Mouse (Mus musculus) CH12.LX (cell line): ENCODE results near the gene Grm7. TPM values are rescaled to one million over a fixed set of nuclear protein-coding genes. Genes with fewer than 3 reads are reported as not detected.

Experiments
- DNase-seq: peaks from one replicate; pipeline ENCODE4 v3.0.0-alpha.2; 2013; ENCODE audit errors: extremely low read depth
- H3K27ac ChIP-seq: 2 replicates; pipeline ENCODE4 v1.5.1; 2012; ENCODE audit warnings: low read depth, mild to moderate bottlenecking, control low read depth, moderate library complexity; ENCODE audit not compliant: insufficient read depth
- H3K27me3 ChIP-seq: replicated peaks from 2 replicates; pipeline ENCODE3; 2012; ENCODE audit warnings: inconsistent platforms
- H3K36me3 ChIP-seq, 2 experiments: replicated peaks in 1 of 2; 2 replicates each; pipeline versions ENCODE3 to v1.6.1; 2012; ENCODE audit warnings: inconsistent platforms in 1 of 2, low read length in 1 of 2, mild to moderate bottlenecking in 1 of 2, mixed read lengths in 1 of 2, moderate library complexity in 1 of 2; ENCODE audit not compliant: control insufficient read depth in 1 of 2, insufficient read depth in 1 of 2
- H3K4me1 ChIP-seq, 2 experiments: 2 replicates each; pipeline ENCODE4 v1.6.1; 2012; ENCODE audit warnings: inconsistent platforms in 1 of 2, moderate library complexity in 1 of 2; ENCODE audit not compliant: insufficient read depth in 2 of 2, control insufficient read depth in 1 of 2
- H3K4me2 ChIP-seq: 2 replicates; pipeline ENCODE4 v1.6.1; 2012; ENCODE audit warnings: low read depth, mild to moderate bottlenecking, control low read depth; ENCODE audit not compliant: poor library complexity, insufficient read depth, severe bottlenecking
- H3K4me3 ChIP-seq, 3 experiments: fragments of 150-350 bp in 1 of 3; sonication (generic) in 1 of 3; replicated peaks in 1 of 3; 2 replicates each; pipeline versions ENCODE3 to v1.5.1; 2011 to 2012; ENCODE audit warnings: low read depth in 2 of 3, low read length in 2 of 3, mild to moderate bottlenecking in 2 of 3, moderate library complexity in 2 of 3, control low read depth in 1 of 3, improper control_type of control experiment in 1 of 3, inconsistent platforms in 1 of 3, mixed read lengths in 1 of 3; ENCODE audit not compliant: poor library complexity in 1 of 3
- H3K79me2 ChIP-seq: replicated peaks from 2 replicates; pipeline ENCODE4 v1.6.1; 2012; ENCODE audit warnings: mild to moderate bottlenecking, moderate library complexity; ENCODE audit not compliant: control insufficient read depth, poor library complexity, insufficient read depth, severe bottlenecking; ENCODE audit errors: extremely low read depth
- H3K9ac ChIP-seq: 2 replicates; pipeline ENCODE4 v1.6.1; 2012; ENCODE audit warnings: low read depth, mild to moderate bottlenecking, control low read depth, moderate library complexity; ENCODE audit not compliant: insufficient read depth
- H3K9me3 ChIP-seq: replicated peaks from 2 replicates; pipeline ENCODE3; 2012; ENCODE audit warnings: low read length, inconsistent platforms, mixed read lengths
- BHLHE40 ChIP-seq: IDR thresholded peaks from 2 replicates; pipeline ENCODE4 v1.6.1; 2011; ENCODE audit warnings: mild to moderate bottlenecking, low read depth, low read length, improper control_type of control experiment
- CHD2 ChIP-seq: IDR thresholded peaks from 2 replicates; pipeline ENCODE4 v1.6.1; 2011; ENCODE audit warnings: low read length, improper control_type of control experiment
- GABPA ChIP-seq: IDR thresholded peaks from 2 replicates; pipeline ENCODE4 v1.6.1; 2012; ENCODE audit warnings: low read depth, low read length, improper control_type of control experiment, inconsistent platforms; ENCODE audit not compliant: insufficient replicate concordance
- HCFC1 ChIP-seq: IDR thresholded peaks from 2 replicates; pipeline ENCODE4 v1.6.1; 2012; ENCODE audit warnings: low read depth, mild to moderate bottlenecking, inconsistent platforms, low read length, improper control_type of control experiment
- IRF4 ChIP-seq: IDR thresholded peaks from 2 replicates; pipeline ENCODE4 v1.6.1; 2014; ENCODE audit warnings: low read depth, mild to moderate bottlenecking, inconsistent platforms, low read length, improper control_type of control experiment
- JUND ChIP-seq: conservative IDR thresholded peaks from 2 replicates; pipeline ENCODE4 v1.6.1; 2011; ENCODE audit warnings: low read depth, low read length, improper control_type of control experiment
- KAT2A ChIP-seq: IDR thresholded peaks from 2 replicates; pipeline ENCODE4 v1.6.1; 2012; ENCODE audit warnings: low read length, improper control_type of control experiment, inconsistent platforms; ENCODE audit not compliant: insufficient replicate concordance
- MAFK ChIP-seq: IDR thresholded peaks from 2 replicates; pipeline ENCODE4 v1.6.1; 2011; ENCODE audit warnings: low read length, improper control_type of control experiment; ENCODE audit not compliant: insufficient replicate concordance
- MAZ ChIP-seq: IDR thresholded peaks from 2 replicates; pipeline ENCODE4 v1.6.1; 2012; ENCODE audit warnings: low read depth, mild to moderate bottlenecking, inconsistent platforms, low read length, improper control_type of control experiment, moderate library complexity
- MEF2A ChIP-seq: IDR thresholded peaks from 2 replicates; pipeline ENCODE4 v1.6.1; 2014; ENCODE audit warnings: low read depth, mild to moderate bottlenecking, inconsistent platforms, low read length, improper control_type of control experiment, borderline replicate concordance
- MYC ChIP-seq: IDR thresholded peaks from 2 replicates; pipeline ENCODE4 v1.6.1; 2011; ENCODE audit warnings: low read depth, mild to moderate bottlenecking, improper control_type of control experiment, low read length
- NELFE ChIP-seq: IDR thresholded peaks from 2 replicates; pipeline ENCODE4 v1.6.1; 2011; ENCODE audit warnings: low read depth, low read length, improper control_type of control experiment
- NRF1 ChIP-seq: IDR thresholded peaks from 2 replicates; pipeline ENCODE4 v1.6.1; 2014; ENCODE audit warnings: low read depth, mild to moderate bottlenecking, inconsistent platforms, low read length, improper control_type of control experiment, moderate library complexity
- POLR2AphosphoS2 ChIP-seq: IDR thresholded peaks from 2 replicates; pipeline ENCODE4 v1.6.1; 2011; ENCODE audit warnings: low read depth, low read length, improper control_type of control experiment
- RCOR1 ChIP-seq: conservative IDR thresholded peaks from 2 replicates; pipeline ENCODE4 v1.6.1; 2012; ENCODE audit warnings: low read depth, mild to moderate bottlenecking, inconsistent platforms, low read length, improper control_type of control experiment
- TBP ChIP-seq: conservative IDR thresholded peaks from 2 replicates; pipeline ENCODE4 v1.6.1; 2011; ENCODE audit warnings: low read depth, low read length, improper control_type of control experiment
- TCF12 ChIP-seq: IDR thresholded peaks from 2 replicates; pipeline ENCODE4 v1.6.1; 2014; ENCODE audit warnings: low read depth, mild to moderate bottlenecking, inconsistent platforms, low read length, improper control_type of control experiment
- USF1 ChIP-seq: IDR thresholded peaks from 2 replicates; pipeline ENCODE4 v1.6.1; 2014; ENCODE audit warnings: low read depth, mild to moderate bottlenecking, inconsistent platforms, low read length, improper control_type of control experiment
- USF2 ChIP-seq: conservative IDR thresholded peaks from 2 replicates; pipeline ENCODE4 v1.6.1; 2011; ENCODE audit warnings: low read depth, low read length, improper control_type of control experiment
- ZKSCAN1 ChIP-seq: IDR thresholded peaks from 2 replicates; pipeline ENCODE4 v1.6.1; 2012; ENCODE audit warnings: low read depth, inconsistent platforms, low read length, improper control_type of control experiment, borderline replicate concordance
- ZMIZ1 ChIP-seq: IDR thresholded peaks from 2 replicates; pipeline ENCODE4 v1.6.1; 2012; ENCODE audit warnings: low read depth, mild to moderate bottlenecking, inconsistent platforms, low read length, improper control_type of control experiment
- dilution Hi-C: fragments of 300-500 bp; cut with MboI; formaldehyde crosslinking; loops from 2 replicates; pipeline ENCODE4 v1.14.3; 2020; ENCODE audit warnings: low sequenced_read_pairs; ENCODE audit not compliant: extremely low pct_unique_long_range_greater_than_20kb, extremely low pct_ligation_motif_present
- in situ Hi-C: fragments of 300-500 bp; cut with MboI; formaldehyde crosslinking; loops from 3 replicates; pipeline ENCODE4 v1.14.3; 2019; ENCODE audit warnings: low sequenced_read_pairs, low pct_ligation_motif_present, low pct_unique_long_range_greater_than_20kb, mixed read lengths
- polyA plus RNA-seq: library from polyadenylated mRNA; unstranded; fragments of >175 nt; gene quantifications from 2 replicates; pipeline ENCODE4 v1.2.1, GENCODE M21; 2012; ENCODE audit warnings: low read depth; ENCODE audit not compliant: insufficient read length
- total RNA-seq, 2 experiments: library from RNA; depleted of rRNA; stranded (reverse); fragments of 300-350 nt in 1 of 2; fragments of >200 nt in 1 of 2; gene quantifications; 2 replicates each; pipeline ENCODE4 v1.2.3; 2012 to 2014

Gene Grm7
- total and polyA plus RNA-seq, 3 experiments, result not detected

DNA sequence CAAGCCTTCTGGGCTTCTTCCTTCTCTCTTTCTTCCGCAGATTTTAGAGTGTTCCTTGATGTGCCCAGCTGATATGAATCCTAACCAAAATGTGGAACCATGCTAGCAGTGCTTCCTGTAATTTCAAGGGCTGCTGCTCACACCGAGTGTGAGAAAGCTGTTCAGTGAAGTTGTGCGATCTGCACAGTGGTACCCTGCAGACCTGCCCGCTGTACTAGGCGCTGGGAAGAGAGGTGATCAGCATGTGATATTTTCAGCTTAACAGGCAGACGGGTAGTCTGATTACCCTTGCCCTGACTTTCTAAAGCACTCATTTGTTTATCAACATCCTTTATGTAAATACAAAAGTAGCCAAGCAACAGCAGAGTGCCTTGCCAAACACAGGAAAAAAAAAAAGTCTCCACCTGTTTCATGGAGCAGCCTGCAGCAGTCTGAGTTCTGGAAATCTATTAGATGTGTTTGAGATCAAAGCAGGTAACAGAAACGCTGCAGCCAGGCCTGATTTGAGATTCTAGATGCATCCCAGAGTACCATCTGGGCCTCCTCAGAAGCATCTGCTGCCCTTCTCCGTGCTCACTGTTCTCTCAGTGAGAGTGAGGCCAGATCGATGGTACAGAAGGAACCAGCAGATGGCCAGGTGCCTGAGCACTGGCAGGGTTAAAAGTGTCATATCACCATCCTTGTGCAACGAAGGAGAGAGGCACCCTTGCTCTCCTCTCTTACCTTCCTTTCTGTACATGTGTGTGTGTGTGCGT lies 727.4 kb downstream of the Grm7 start:
- in situ Hi-C loops (no loop called here), dilution Hi-C loops (no loop called here)
- Histone ChIP-seq H3K27ac (no peak overlapping the region), H3K36me3 (no peaks in the 10 kb centered on the region), H3K9me3 (peaks cover 76% of the 10 kb centered on the region), H3K79me2 (no peaks in the 10 kb centered on the region), H3K27me3 (no peaks in the 10 kb centered on the region), H3K9ac (no peak overlapping the region), H3K4me1 (no peaks in the 10 kb centered on the region), H3K4me3 (no peak overlapping the region), H3K4me2 (no peak overlapping the region)
- TF ChIP-seq MEF2A (no peak), MYC (no peak), HCFC1 (no peak)
- DNase-seq, result no peak

DNA sequence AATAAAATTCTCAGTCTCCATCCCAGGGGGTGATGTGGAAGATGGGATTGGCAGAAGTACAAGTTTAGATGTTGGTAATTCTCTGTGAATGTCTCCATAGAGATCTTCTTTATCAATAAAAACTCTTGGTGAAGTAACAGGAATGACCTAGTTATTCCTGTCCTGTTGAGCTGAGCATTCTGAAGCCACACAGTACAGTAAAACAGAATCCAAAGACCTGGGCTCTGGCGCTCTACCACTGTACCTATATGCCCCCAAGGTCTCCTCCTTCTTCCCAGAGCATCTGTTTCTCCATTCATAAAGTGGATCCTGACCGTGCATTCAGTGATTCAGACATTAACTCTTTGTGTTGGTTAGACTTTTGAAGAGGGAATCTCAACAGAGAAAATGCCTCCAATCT lies 735.3 kb downstream of the Grm7 start:
- no peak overlapping the region for H3K4me2 ChIP-seq
- in situ Hi-C loops, result no loop called here

DNA sequence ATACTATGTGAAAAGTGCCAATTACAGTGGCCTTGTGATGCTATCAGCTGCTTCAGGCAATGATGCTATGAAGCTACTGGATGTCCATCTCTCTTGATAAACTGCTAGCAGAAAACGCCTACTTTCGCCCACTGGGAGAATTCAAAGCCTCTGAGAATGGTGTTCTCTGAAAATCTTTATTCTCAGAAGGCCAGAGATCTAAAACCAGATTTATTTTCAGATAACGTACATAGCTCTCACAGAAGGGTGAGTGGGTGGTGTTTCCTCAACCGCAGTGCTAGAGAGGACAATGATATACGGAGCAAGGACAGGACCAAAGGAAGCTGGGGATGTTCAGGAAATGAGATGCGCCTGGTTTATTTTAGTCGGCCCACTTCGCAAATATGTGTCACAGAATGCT lies 763.4 kb downstream of the Grm7 start:
- H3K27ac ChIP-seq, result no peak overlapping the region
- TF ChIP-seq BHLHE40 (no peak), NELFE (no peak), MEF2A (no peak), MAFK (no peak), IRF4 (no peak), MYC (no peak), JUND (no peak)
- H3K79me2 ChIP-seq, result no peaks in the 10 kb centered on the region
- no peaks in the 10 kb centered on the region for H3K27me3 ChIP-seq
- dilution Hi-C loops (no loop called here), in situ Hi-C loops (no loop called here)
- H3K9me3 ChIP-seq, result peaks cover 29% of the 10 kb centered on the region
- H3K36me3 ChIP-seq, result no peaks in the 10 kb centered on the region
- no peak overlapping the region for H3K4me3 ChIP-seq
- no peak for DNase-seq
- H3K4me2 ChIP-seq, result no peak overlapping the region
- no peak overlapping the region for H3K9ac ChIP-seq
- H3K4me1 ChIP-seq, result no peaks in the 10 kb centered on the region

More for the DNA sequence above, 735.3 kb downstream of the Grm7 start:
- H3K9me3 ChIP-seq, result peaks cover 40% of the 10 kb centered on the region
- DNase-seq, result no peak
- H3K9ac ChIP-seq, result no peak overlapping the region
- TF ChIP-seq HCFC1 (no peak), ZMIZ1 (no peak), ZKSCAN1 (no peak), RCOR1 (no peak), NELFE (no peak), TCF12 (no peak), USF1 (no peak), MAZ (no peak), CHD2 (no peak), POLR2AphosphoS2 (no peak), MEF2A (no peak), NRF1 (no peak), USF2 (no peak), GABPA (no peak), TBP (no peak), JUND (no peak), MYC (no peak), KAT2A (no peak)
- no peaks in the 10 kb centered on the region for H3K4me1 ChIP-seq
- dilution Hi-C loops, result no loop called here
- no peaks in the 10 kb centered on the region for H3K79me2 ChIP-seq
- H3K27ac ChIP-seq, result no peak overlapping the region
- no peak overlapping the region for H3K4me3 ChIP-seq
- no peaks in the 10 kb centered on the region for H3K36me3 ChIP-seq
- no peaks in the 10 kb centered on the region for H3K27me3 ChIP-seq
